In genomic region chr7:98836646-98837045, GRCm38 (mm10) we compare ENCODE assay signal across 8 mouse cellular contexts. TPM values are rescaled to one million over a fixed set of nuclear protein-coding genes. Genes with fewer than 3 reads are reported as not detected.
DNase-seq lines count a peak whose midpoint lies in the region; ATAC-seq lines count a peak whose summit lies in the region.

No protein-coding gene starts in this region.

- H3K9ac ChIP-seq in embryonic facial prominence, embryonic 11.5 days (replicated peaks; ENCODE audit: low read length) = no peak overlapping the region; the same call in 1 of the 2 replicates
- peak overlapping the region; percentile 16; the same call in 1 of the 2 replicates for H3K9ac ChIP-seq in heart, embryonic 12.5 days
- peak overlapping the region; percentile 73 for H3K9ac ChIP-seq in kidney, embryonic 16.5 days (replicated peaks; ENCODE audit: low read length)

- ATAC-seq in embryonic facial prominence, embryonic 11.5 days (replicated peaks; ENCODE audit: insufficient number of reproducible peaks, low FRiP score, low TSS enrichment, low read depth) = no peak
- no peak for ATAC-seq in heart, embryonic 12.5 days (ENCODE audit: insufficient number of reproducible peaks, low FRiP score)
- ATAC-seq in kidney, embryonic 16.5 days (ENCODE audit: low FRiP score, low TSS enrichment) = no peak

- no peak overlapping the region for H3K27ac ChIP-seq in embryonic facial prominence, embryonic 11.5 days (replicated peaks; ENCODE audit: low read depth, low read length)
- no peak overlapping the region for H3K27ac ChIP-seq in heart, embryonic 12.5 days (ENCODE audit: poor library complexity, severe bottlenecking)
- H3K27ac ChIP-seq in kidney, embryonic 16.5 days (ENCODE audit: low read length) = no peak overlapping the region; the same call in 1 of the 2 replicates

- H3K27me3 ChIP-seq in embryonic facial prominence, embryonic 11.5 days (ENCODE audit: control insufficient read depth, insufficient read depth, low read length) = peaks cover 70% of the 10 kb centered on the region
- H3K27me3 ChIP-seq in heart, embryonic 12.5 days (replicated peaks) = peaks cover 28% of the 10 kb centered on the region
- H3K27me3 ChIP-seq in kidney, embryonic 16.5 days (ENCODE audit: insufficient read depth, low read length) = peaks cover 81% of the 10 kb centered on the region

- H3K36me3 ChIP-seq in embryonic facial prominence, embryonic 11.5 days (replicated peaks; ENCODE audit: control insufficient read depth, insufficient read depth, low read depth, low read length) = no peaks in the 10 kb centered on the region
- no peaks in the 10 kb centered on the region for H3K36me3 ChIP-seq in heart, embryonic 12.5 days
- H3K36me3 ChIP-seq in kidney, embryonic 16.5 days (ENCODE audit: insufficient read depth, low read length) = no peaks in the 10 kb centered on the region

- peak overlapping the region; percentile 47 for H3K4me3 ChIP-seq in embryonic facial prominence, embryonic 11.5 days (ENCODE audit: low read depth, low read length)
- H3K4me3 ChIP-seq in heart, embryonic 12.5 days = peak overlapping the region; percentile 59
- peak overlapping the region; percentile 70 for H3K4me3 ChIP-seq in kidney, embryonic 16.5 days (ENCODE audit: low read length)

- no peaks in the 10 kb centered on the region; the same call in none of the 2 replicates for H3K4me1 ChIP-seq in embryonic facial prominence, embryonic 11.5 days (ENCODE audit: control insufficient read depth, insufficient read depth, low read length)
- peaks cover 66% of the 10 kb centered on the region for H3K4me1 ChIP-seq in heart, embryonic 12.5 days (replicated peaks)
- H3K4me1 ChIP-seq in kidney, embryonic 16.5 days (ENCODE audit: insufficient read depth, low read length) = peaks cover 69% of the 10 kb centered on the region

- DNase-seq in CD4-positive, CD25-positive, alpha-beta regulatory T cell, adult 2 months (ENCODE audit: low read depth, low spot score) = peak; percentile 82
- peak; percentile 64 for DNase-seq in T-cell, adult 2 months (ENCODE audit: low spot score)
- DNase-seq in embryonic facial prominence, embryonic 11.5 days (ENCODE audit: low spot score) = peak; percentile 76
- peak; percentile 86 for DNase-seq in lung, postnatal 14 days
- peak; percentile 74 for DNase-seq in retina, embryonic 14.5 days (ENCODE audit: low spot score)
- peak; percentile 30 for DNase-seq in yolk sac, embryonic 10.5 days (ENCODE audit: low spot score)

- WGBS in embryonic facial prominence, embryonic 11.5 days = under 1% methylated on average over 23 of the region's 23 CpGs
- WGBS in heart, embryonic 12.5 days = under 1% methylated on average over 23 of the region's 23 CpGs
- 2% methylated on average over 23 of the region's 23 CpGs for WGBS in kidney, embryonic 16.5 days

- H3K9me3 ChIP-seq in embryonic facial prominence, embryonic 11.5 days (replicated peaks; ENCODE audit: control insufficient read depth, low read length) = no peaks in the 10 kb centered on the region
- H3K9me3 ChIP-seq in heart, embryonic 12.5 days (replicated peaks) = no peaks in the 10 kb centered on the region
- no peaks in the 10 kb centered on the region for H3K9me3 ChIP-seq in kidney, embryonic 16.5 days (ENCODE audit: low read length)

- H3K4me2 ChIP-seq in embryonic facial prominence, embryonic 11.5 days (ENCODE audit: low read depth, low read length) = peak overlapping the region; percentile 97
- H3K4me2 ChIP-seq in heart, embryonic 12.5 days = peak overlapping the region; percentile 98
- H3K4me2 ChIP-seq in kidney, embryonic 16.5 days (replicated peaks; ENCODE audit: low read depth, low read length) = peak overlapping the region; percentile 97

RNA-seq across cellular contexts. Expression of gene Wnt11, which starts 1.7 kb away (rescaled TPM):
- polyA plus RNA-seq in embryonic facial prominence, embryonic 11.5 days (2014; fragmentation: Nextera tagmentation; extraction: Ambion mirVana) = 4.2 and 6.0 TPM in 2 replicates
- polyA plus RNA-seq in heart, embryonic 12.5 days (2016; fragmentation: Nextera tagmentation; extraction: Ambion mirVana) = 26.3 and 31.0 TPM in 2 replicates
- 32.4 and 33.3 TPM in 2 replicates for polyA plus RNA-seq in kidney, embryonic 16.5 days (2015; fragmentation: Nextera tagmentation; extraction: Ambion mirVana)

Comparison
In these comparisons a context has a peak if more than half of its experiments do, and no peak if none do; other contexts are left out.
1. DNase-seq: peak in every context shown above with its lines; median percentile 86 in lung, postnatal 14 days; 82 in CD4-positive, CD25-positive, alpha-beta regulatory T cell, adult 2 months; 76 in embryonic facial prominence, embryonic 11.5 days; 74 in retina, embryonic 14.5 days; 64 in T-cell, adult 2 months; 30 in yolk sac, embryonic 10.5 days.